Mouse (Mus musculus): ENCODE measurements around the gene Rhbdf2.

DNA sequence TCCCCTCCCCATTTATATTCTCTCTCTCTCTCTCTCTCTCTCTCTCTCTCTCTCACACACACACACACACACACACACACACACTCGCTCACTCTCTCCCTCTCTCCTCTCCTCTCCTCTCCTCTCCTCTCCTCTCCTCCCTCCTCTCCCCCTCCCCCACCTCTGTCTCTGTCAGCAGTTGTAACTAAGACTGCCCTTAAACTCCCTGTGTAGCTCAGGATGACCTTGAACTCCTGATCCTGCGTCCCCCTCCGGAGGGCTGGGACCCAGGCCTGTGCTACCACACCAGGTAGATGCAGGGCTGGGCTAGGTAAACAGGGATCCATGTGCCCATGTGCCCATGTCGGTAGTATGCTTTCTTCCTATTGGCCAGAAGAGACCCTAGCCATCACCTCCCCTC is 35.2 kb downstream of the Rhbdf2 start:
- TF ChIP-seq CTCF (IDR thresholded peaks at IDR 0.05; ENCODE audit: insufficient read depth, low read depth, low read length) (no peak), POLR2A (IDR thresholded peaks at IDR 0.05; ENCODE audit: insufficient read depth, low read depth, low read length) (no peak)

Measured in olfactory bulb, adult 2 months (tissue).